Mouse (Mus musculus) kidney, postnatal 0 days (tissue): ENCODE measurements around the gene Rbm34. TPM values are rescaled to one million over a fixed set of nuclear protein-coding genes. Genes with fewer than 3 reads are reported as not detected.
A peak's percentile ranks its signal among the peaks of the same experiment; 100 is the strongest.

Source experiments
- ATAC-seq: fragments of 200-750 bp; cut with Nextera tagmentation; replicated peaks from 2 replicates; pipeline ENCODE4 v1.8.0; 2017; ENCODE audit warnings: low read depth, moderate number of reproducible peaks, moderate TSS enrichment, moderate library complexity; ENCODE audit not compliant: low FRiP score
- DNase-seq: peaks from one replicate; pipeline ENCODE4 v3.0.0-alpha.2; 2016; ENCODE audit warnings: low spot score
- H3K27ac ChIP-seq: fragments of 300-500 bp; sonication (generic); 2 replicates; pipeline ENCODE4 v1.5.1; 2014; ENCODE audit warnings: mild to moderate bottlenecking
- H3K27me3 ChIP-seq: fragments of 300-500 bp; sonication (generic); 2 replicates; pipeline ENCODE4 v1.6.1; 2014; ENCODE audit warnings: low read length, mixed read lengths; ENCODE audit not compliant: insufficient read depth
- H3K36me3 ChIP-seq: fragments of 300-500 bp; sonication (generic); 2 replicates; pipeline ENCODE4 v1.6.1; 2014; ENCODE audit warnings: low read length, mixed read lengths; ENCODE audit not compliant: insufficient read depth
- H3K4me1 ChIP-seq: fragments of 300-500 bp; sonication (generic); replicated peaks from 2 replicates; pipeline ENCODE4 v1.6.1; 2014; ENCODE audit warnings: antibody characterized with exemption, low read length, mixed read lengths; ENCODE audit not compliant: insufficient read depth
- H3K4me2 ChIP-seq: fragments of 300-500 bp; sonication (generic); 2 replicates; pipeline ENCODE4 v1.6.1; 2014; ENCODE audit warnings: mild to moderate bottlenecking, low read length, moderate library complexity, mixed read lengths
- H3K4me3 ChIP-seq: fragments of 300-500 bp; sonication (generic); replicated peaks from 2 replicates; pipeline ENCODE4 v1.5.1; 2014; ENCODE audit warnings: low read depth, low read length
- H3K9ac ChIP-seq: fragments of 300-500 bp; sonication (generic); 2 replicates; pipeline ENCODE4 v1.6.1; 2014; ENCODE audit warnings: low read depth, low read length
- H3K9me3 ChIP-seq: fragments of 300-500 bp; sonication (generic); replicated peaks from 2 replicates; pipeline ENCODE4 v1.6.1; 2016; ENCODE audit warnings: low read length, inconsistent platforms, mixed read lengths
- CTCF ChIP-seq: IDR thresholded peaks from 2 replicates; pipeline ENCODE4 v1.5.1; 2016; ENCODE audit warnings: antibody characterized with exemption, low read depth, mild to moderate bottlenecking, moderate library complexity
- WGBS: fragments of 180-500 bp; shearing (Covaris S2); extraction: QIAGEN DNeasy Blood & Tissue Kit; methylation state at CpG from one replicate; pipeline ENCODE4 v1.1.7; 2014; 5-methylcytosine and 5-hydroxymethylcytosine counted together
- polyA plus RNA-seq: library from polyadenylated mRNA; unstranded; fragments of >200 nt; fragmentation: Nextera tagmentation; extraction: Ambion mirVana; gene quantifications from 2 replicates; pipeline ENCODE4 v1.2.1, GENCODE M21; 2015

Rbm34 gene
- polyA plus RNA-seq, 1 experiment from 2014 or later = 28.6 TPM

DNA sequence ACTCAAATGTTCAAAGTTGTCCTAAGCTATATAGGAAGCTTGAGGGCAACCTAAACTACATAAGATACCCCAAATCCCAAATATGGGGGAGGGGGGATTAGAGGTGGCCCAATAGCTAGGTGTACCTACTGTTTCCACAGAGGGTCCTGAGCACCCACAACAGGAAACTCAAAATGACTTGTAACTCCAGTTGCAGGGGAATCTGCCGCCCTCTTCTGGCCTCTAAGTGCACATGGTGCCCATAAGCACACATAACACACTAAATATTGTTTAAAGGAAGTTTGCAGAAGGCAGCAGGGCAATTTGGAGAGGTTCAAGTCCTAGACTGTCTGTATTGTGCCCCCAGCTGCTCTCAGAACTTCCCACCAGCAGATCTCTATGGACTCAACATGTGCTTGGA lies 43.8 kb downstream of the Rbm34 start:
- peak; percentile 74 for TF ChIP-seq CTCF
- Histone ChIP-seq H3K27me3 (no peaks in the 10 kb centered on the region), H3K4me3 (no peak overlapping the region), H3K36me3 (0 out of 2 replicates have a peak, but pooled peaks cover 4% of the 10 kb centered on the region), H3K4me1 (no peaks in the 10 kb centered on the region), H3K9ac (no peak overlapping the region), H3K9me3 (no peaks in the 10 kb centered on the region), H3K4me2 (no peak overlapping the region), H3K27ac (no peak overlapping the region)
- ATAC-seq = no peak
- 41% methylated on average over 1 of the region's 1 CpGs for WGBS
- peak; percentile 50 for DNase-seq

DNA sequence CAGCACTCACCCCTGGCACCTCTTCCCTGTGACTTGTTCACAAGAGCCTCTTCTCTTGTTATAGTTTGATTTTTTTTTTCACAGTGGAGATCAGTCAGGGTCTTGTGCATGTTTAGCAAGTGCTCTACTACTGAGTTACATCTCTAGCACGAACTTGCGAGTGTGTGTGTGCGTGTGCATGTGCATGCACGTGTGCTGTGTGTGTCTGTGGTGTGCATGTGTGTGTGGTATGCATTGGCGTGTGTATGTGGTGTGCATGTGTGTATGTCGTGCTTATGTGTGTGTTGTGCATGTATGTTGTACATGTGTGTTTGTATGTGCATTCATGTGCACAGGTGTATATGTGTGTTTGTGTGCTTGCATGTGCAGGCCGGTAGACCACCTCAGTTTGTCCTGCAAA lies 47.9 kb downstream of the Rbm34 start:
- WGBS = 93% methylated on average over 7 of the region's 7 CpGs
- Histone ChIP-seq H3K4me1 (peaks cover 9% of the 10 kb centered on the region; the same call in 1 of the 2 replicates), H3K9ac (no peak overlapping the region), H3K27ac (no peak overlapping the region), H3K27me3 (no peaks in the 10 kb centered on the region), H3K4me2 (no peak overlapping the region), H3K9me3 (no peaks in the 10 kb centered on the region), H3K36me3 (0 out of 2 replicates have a peak, but pooled peaks cover 4% of the 10 kb centered on the region), H3K4me3 (no peak overlapping the region)
- ATAC-seq (no peak), DNase-seq (no peak)
- no peak for TF ChIP-seq CTCF

DNA sequence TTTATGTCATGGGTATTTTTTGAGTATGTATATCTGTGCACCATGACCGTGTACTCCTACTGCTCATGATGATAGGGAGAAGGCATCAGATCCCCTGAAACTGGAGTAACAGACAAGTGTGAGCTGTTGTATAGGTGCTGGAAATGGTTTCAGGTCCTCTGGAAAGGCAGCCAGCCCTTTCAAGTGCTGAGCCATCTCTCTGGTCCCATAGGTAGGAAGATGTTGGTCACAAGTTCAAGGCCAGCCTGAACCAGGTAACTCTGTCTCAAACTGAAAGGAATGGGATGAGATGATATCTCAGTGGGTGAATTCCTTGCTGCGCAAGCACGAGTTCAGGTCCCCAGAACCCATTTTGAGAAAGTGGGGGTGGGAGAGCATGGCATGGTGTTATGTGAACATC lies 49.4 kb downstream of the Rbm34 start:
- H3K9me3 ChIP-seq = no peaks in the 10 kb centered on the region
- peaks cover 9% of the 10 kb centered on the region; the same call in 1 of the 2 replicates for H3K4me1 ChIP-seq
- 0 out of 2 replicates have a peak, but pooled peaks cover 4% of the 10 kb centered on the region for H3K36me3 ChIP-seq
- no peak overlapping the region for H3K4me2 ChIP-seq
- WGBS = 89% methylated on average over 3 of the region's 3 CpGs
- no peak for ATAC-seq
- no peak for TF ChIP-seq CTCF
- no peak for DNase-seq
- H3K9ac ChIP-seq = no peak overlapping the region
- no peaks in the 10 kb centered on the region for H3K27me3 ChIP-seq
- H3K4me3 ChIP-seq = no peak overlapping the region
- no peak overlapping the region for H3K27ac ChIP-seq

DNA sequence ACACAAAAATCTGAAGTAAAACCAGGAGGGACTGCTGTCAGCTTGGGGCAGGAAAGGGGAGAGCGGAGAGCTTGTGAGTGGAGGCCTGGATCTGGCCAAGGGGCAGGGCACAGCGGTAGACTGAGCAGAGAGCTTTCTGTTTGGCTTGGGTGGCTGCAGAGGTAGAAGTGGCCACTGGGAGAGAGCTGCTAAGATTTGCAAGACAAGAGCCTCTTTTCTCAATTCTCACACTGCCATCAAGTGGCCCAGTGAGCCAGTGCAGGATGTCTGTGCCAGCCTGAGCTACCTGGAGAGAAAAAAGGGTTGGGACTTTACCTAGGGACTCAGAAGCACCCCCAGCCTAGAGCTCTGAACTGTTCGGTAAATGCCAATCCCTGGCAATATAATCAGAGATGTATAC lies 50.0 kb downstream of the Rbm34 start:
- Histone ChIP-seq H3K27ac (0 out of 2 replicates have a peak overlapping the region, but pooled peaks have one; percentile 47), H3K4me1 (peaks cover 9% of the 10 kb centered on the region; the same call in 1 of the 2 replicates), H3K9me3 (no peaks in the 10 kb centered on the region), H3K4me2 (no peak overlapping the region), H3K4me3 (no peak overlapping the region), H3K36me3 (0 out of 2 replicates have a peak, but pooled peaks cover 4% of the 10 kb centered on the region), H3K27me3 (no peaks in the 10 kb centered on the region), H3K9ac (no peak overlapping the region)
- 11% methylated on average over 3 of the region's 3 CpGs for WGBS
- TF ChIP-seq CTCF = peak; percentile 97
- DNase-seq = peak; percentile 97
- ATAC-seq = peak; percentile 75

DNA sequence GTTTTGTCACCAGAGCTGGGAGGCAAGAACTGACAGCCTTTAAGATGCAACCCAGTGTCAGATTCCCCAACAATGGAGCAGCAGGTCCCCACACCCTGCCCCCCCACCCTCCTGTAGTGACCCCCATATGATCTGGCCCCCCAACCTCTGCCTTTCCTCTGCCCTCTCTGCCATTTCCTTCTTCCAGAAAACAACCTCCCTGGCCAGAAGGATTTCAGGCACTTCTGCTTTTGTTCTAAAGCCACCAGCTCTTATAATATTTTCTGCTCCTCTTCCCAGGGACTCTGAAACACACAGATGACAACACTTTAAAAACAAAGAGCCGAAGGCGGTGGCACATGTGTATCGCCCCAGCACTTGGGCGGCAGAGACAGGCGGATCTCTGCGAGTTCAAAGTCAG lies 50.5 kb downstream of the Rbm34 start:
- Histone ChIP-seq H3K4me2 (no peak overlapping the region), H3K27me3 (no peaks in the 10 kb centered on the region), H3K4me3 (no peak overlapping the region), H3K4me1 (peaks cover 9% of the 10 kb centered on the region; the same call in 1 of the 2 replicates), H3K9me3 (no peaks in the 10 kb centered on the region), H3K27ac (0 out of 2 replicates have a peak overlapping the region, but pooled peaks have one; percentile 47), H3K36me3 (0 out of 2 replicates have a peak, but pooled peaks cover 4% of the 10 kb centered on the region), H3K9ac (no peak overlapping the region)
- 72% methylated on average over 6 of the region's 6 CpGs for WGBS
- TF ChIP-seq CTCF = no peak
- DNase-seq (no peak), ATAC-seq (no peak)

DNA sequence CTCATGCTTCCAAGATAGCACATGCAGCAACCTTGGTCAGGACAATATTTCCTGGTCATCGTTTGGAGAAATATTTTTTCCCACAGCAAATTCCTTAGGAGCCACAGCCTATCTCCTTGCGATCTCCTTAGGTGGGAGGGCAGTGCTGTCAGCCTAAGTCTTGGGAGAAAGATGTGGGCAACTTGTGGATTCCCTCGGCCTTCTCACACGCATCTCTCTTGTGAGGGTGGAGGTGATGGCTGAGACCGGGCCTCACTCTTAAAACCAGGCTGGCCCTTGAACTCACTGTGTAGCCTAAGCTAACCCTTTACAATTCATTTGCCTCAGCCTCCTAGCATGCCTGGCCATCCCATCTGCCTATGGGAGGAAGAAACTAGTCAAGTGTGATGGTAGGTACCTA lies 51.2 kb downstream of the Rbm34 start:
- DNase-seq (no peak), ATAC-seq (no peak)
- WGBS = 68% methylated on average over 5 of the region's 5 CpGs
- H3K27ac ChIP-seq = peak overlapping the region; percentile 58
- peaks cover 9% of the 10 kb centered on the region; the same call in 1 of the 2 replicates for H3K4me1 ChIP-seq
- H3K4me2 ChIP-seq = no peak overlapping the region
- no peaks in the 10 kb centered on the region for H3K27me3 ChIP-seq
- H3K36me3 ChIP-seq = 0 out of 2 replicates have a peak, but pooled peaks cover 4% of the 10 kb centered on the region
- no peak overlapping the region for H3K4me3 ChIP-seq
- no peak for TF ChIP-seq CTCF
- H3K9me3 ChIP-seq = no peaks in the 10 kb centered on the region
- H3K9ac ChIP-seq = no peak overlapping the region

DNA sequence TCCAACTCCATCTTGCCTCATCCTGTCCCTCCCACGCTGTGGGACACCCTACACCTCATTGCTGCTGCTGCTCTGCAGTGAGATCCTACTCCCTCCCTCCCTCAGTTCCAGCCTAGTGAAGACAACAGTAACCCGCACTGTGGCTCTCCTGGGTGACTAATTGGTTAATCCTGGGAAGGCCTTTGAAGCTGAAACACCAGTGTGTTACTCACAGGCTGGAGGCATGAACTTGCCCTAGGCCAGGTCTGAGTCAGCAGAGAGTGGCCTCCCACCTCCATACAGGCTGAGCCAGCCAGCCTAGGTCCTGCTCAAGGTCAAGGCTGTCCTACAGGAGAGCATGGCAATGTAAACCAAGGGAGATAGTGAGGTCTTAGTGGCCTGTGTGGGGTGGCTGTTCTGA lies 51.6 kb downstream of the Rbm34 start:
- Histone ChIP-seq H3K36me3 (0 out of 2 replicates have a peak, but pooled peaks cover 4% of the 10 kb centered on the region), H3K4me1 (peaks cover 9% of the 10 kb centered on the region; the same call in 1 of the 2 replicates), H3K27ac (peak overlapping the region; percentile 58), H3K27me3 (no peaks in the 10 kb centered on the region), H3K9me3 (no peaks in the 10 kb centered on the region), H3K4me3 (no peak overlapping the region), H3K9ac (no peak overlapping the region), H3K4me2 (no peak overlapping the region)
- WGBS = 46% methylated on average over 2 of the region's 2 CpGs
- peak; percentile 74 for DNase-seq
- peak; percentile 79 for ATAC-seq
- TF ChIP-seq CTCF = no peak
